Mouse (Mus musculus) cortical plate, adult 2 months (tissue): ENCODE measurements around the gene Tac4. TPM values are rescaled to one million over a fixed set of nuclear protein-coding genes. Genes with fewer than 3 reads are reported as not detected.

Source experiments
- H3K27ac ChIP-seq: fragments of 200-500 bp; 2 replicates; pipeline ENCODE4 v1.5.1; 2012; ENCODE audit warnings: low read length, control low read depth, inconsistent platforms; ENCODE audit not compliant: insufficient read depth
- H3K4me1 ChIP-seq: fragments of 200-500 bp; 2 replicates; pipeline ENCODE4 v1.6.1; 2011; ENCODE audit warnings: low read length; ENCODE audit not compliant: control insufficient read depth, insufficient read depth
- H3K4me3 ChIP-seq: fragments of 200-500 bp; 2 replicates; pipeline ENCODE4 v1.5.1; 2011; ENCODE audit warnings: mild to moderate bottlenecking, low read length, control low read depth; ENCODE audit not compliant: insufficient read depth
- CTCF ChIP-seq: fragments of 200-500 bp; IDR thresholded peaks from 2 replicates; pipeline ENCODE4 v1.5.1; 2011; ENCODE audit warnings: mild to moderate bottlenecking, control low read depth, low read length; ENCODE audit not compliant: insufficient read depth; ENCODE audit errors: extremely low read depth
- POLR2A ChIP-seq: fragments of 200-500 bp; IDR thresholded peaks from 2 replicates; pipeline ENCODE4 v1.6.1; 2011; ENCODE audit warnings: mild to moderate bottlenecking, low read length, control low read depth; ENCODE audit not compliant: insufficient read depth; ENCODE audit errors: extremely low read depth
- polyA plus RNA-seq: library from polyadenylated mRNA; depleted of rRNA; stranded (reverse); fragments of >200 nt; gene quantifications from 2 replicates; pipeline ENCODE4 v1.2.3, GENCODE M21; 2012; rRNA removed

Gene Tac4
- polyA plus RNA-seq, 1 experiment = not detected

- Histone ChIP-seq H3K27ac (peak within 1 kb of the TSS; percentile 75), H3K4me3 (peak within 1 kb of the TSS; percentile 62), H3K4me1 (peaks cover 2% of the 10 kb centered on the region; the same call in 1 of the 2 replicates)
- TF ChIP-seq POLR2A (peak; percentile 76; the same call in 1 of the 2 replicates), CTCF (no peak)
Measured at GRCm38 (mm10) chr11:95310007-95310647, 48.8 kb downstream of the Tac4 start, which contains the start of gene Kat7. Kat7 (minus strand) TSS chr11:95310246.

GRCm38 (mm10) chr11:95310648-95311424, 49.5 kb downstream of the Tac4 start:
- no peak for TF ChIP-seq CTCF
- no peak for TF ChIP-seq POLR2A
- Histone ChIP-seq H3K27ac (peak overlapping the region; percentile 6; the same call in 1 of the 2 replicates), H3K4me3 (peak overlapping the region; percentile 62), H3K4me1 (peaks cover 2% of the 10 kb centered on the region; the same call in 1 of the 2 replicates)

DNA sequence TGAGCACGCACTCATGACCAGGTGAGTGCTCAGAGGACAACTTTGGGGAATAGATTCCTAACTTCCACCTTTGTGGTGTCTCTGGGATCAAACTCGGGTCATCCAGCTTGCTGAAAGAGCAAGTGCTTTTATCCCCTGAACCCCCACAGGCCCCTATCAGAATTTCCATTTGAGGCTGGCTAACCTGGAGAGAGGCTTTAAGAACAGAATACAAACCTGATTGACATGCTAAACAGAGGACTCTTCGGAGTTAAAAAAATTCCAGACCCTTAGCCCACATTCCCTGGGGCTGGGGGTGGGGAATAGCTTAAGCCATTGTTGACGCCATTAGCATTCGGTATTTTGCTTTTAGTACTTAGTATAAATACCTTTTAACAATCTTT, 50.1 kb downstream of the Tac4 start:
- no peak overlapping the region for H3K27ac ChIP-seq
- no peak for TF ChIP-seq CTCF
- no peak for TF ChIP-seq POLR2A
- H3K4me3 ChIP-seq = 0 out of 2 replicates have a peak overlapping the region, but pooled peaks have one; percentile 62
- peaks cover 2% of the 10 kb centered on the region; the same call in 1 of the 2 replicates for H3K4me1 ChIP-seq

DNA sequence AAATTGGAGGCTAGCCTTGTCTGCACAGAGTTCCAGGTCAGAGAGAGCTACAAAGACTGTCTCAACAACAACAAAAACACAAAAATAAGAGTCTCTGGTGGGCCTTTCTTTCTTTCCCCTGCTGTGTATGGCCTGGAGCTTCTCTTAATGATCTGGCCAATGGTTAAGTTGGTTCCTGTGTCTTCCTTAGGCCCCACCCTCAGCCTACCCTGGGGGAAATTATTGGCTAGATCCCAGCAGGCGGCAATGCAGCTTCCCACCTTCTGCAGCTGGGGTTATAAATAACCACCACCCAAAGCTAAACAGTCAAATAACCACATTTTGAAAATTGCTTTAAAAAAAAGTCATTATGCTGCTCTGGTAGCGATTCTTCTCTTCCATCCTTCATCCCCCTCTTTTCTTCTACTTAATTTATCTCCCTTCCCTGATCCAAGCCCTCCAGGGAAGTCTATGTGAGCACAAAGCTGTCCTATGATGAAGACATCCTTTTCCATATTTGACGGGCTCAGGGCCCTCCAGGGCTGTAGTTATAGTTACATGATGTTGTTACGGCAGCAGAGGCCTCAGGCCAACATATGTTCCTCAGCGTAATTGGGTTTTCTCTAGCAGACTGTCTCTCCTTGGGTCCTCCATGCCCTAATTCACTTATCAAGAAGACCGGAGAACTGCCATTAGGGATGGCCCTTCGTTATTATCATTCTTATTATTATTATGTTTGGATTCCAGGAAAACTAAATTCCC, 54.1 kb downstream of the Tac4 start:
- H3K4me1 ChIP-seq = peaks cover 2% of the 10 kb centered on the region; the same call in 1 of the 2 replicates
- no peak overlapping the region for H3K27ac ChIP-seq
- H3K4me3 ChIP-seq = no peak overlapping the region
- TF ChIP-seq POLR2A = no peak

GRCm38 (mm10) chr11:95318116-95318515, 56.8 kb downstream of the Tac4 start:
- Histone ChIP-seq H3K4me3 (no peak overlapping the region), H3K4me1 (no peaks in the 10 kb centered on the region)
- no peak for TF ChIP-seq POLR2A
- TF ChIP-seq CTCF = no peak

More at GRCm38 (mm10) chr11:95318116-95318515, 56.8 kb downstream of the Tac4 start:
- H3K27ac ChIP-seq = no peak overlapping the region

Other genes with a start within 250 kb of the Tac4 start
- 106 TPM in 2 replicates for gene Pdk2, start 220.2 kb upstream of the Tac4 start, polyA plus RNA-seq
- 15.3 and 17.7 TPM in 2 replicates for gene Itga3, start 184.7 kb upstream of the Tac4 start, polyA plus RNA-seq
- not detected in 2 replicates for gene Dlx3, start 141.4 kb upstream of the Tac4 start, polyA plus RNA-seq
- gene Dlx4, start 115.3 kb upstream of the Tac4 start, polyA plus RNA-seq = 0.26 and 0.29 TPM in 2 replicates
- gene Kat7, start 48.7 kb downstream of the Tac4 start, polyA plus RNA-seq = 51.1 and 51.8 TPM in 2 replicates
- gene Fam117a, start 75.5 kb downstream of the Tac4 start, polyA plus RNA-seq = 7.5 and 7.7 TPM in 2 replicates
- 77.9 and 78.2 TPM in 2 replicates for gene Slc35b1, start 123.2 kb downstream of the Tac4 start, polyA plus RNA-seq
- gene Spop, start 152.6 kb downstream of the Tac4 start, polyA plus RNA-seq = 128 and 136 TPM in 2 replicates